Mouse (Mus musculus) MEL (cell line): ENCODE data around the gene Usp36. TPM values are rescaled to one million over a fixed set of nuclear protein-coding genes. Genes with fewer than 3 reads are reported as not detected.

Experiments
- DNase-seq: peaks from one replicate; pipeline ENCODE4 v3.0.0; 2011; ENCODE audit warnings: low read depth, low spot score
- H3K27ac ChIP-seq: 2 replicates; pipeline ENCODE4 v1.5.1; 2012; ENCODE audit warnings: low read depth, mild to moderate bottlenecking, control low read depth, low read length, moderate library complexity; ENCODE audit not compliant: control insufficient read depth
- H3K27me3 ChIP-seq, 2 experiments: fragments of 150-350 bp in 1 of 2; sonication (generic) in 1 of 2; 2 replicates each; pipeline ENCODE4 v1.6.1; 2012; ENCODE audit warnings: low read length in 2 of 2, mild to moderate bottlenecking in 2 of 2, improper control_type of control experiment in 1 of 2, moderate library complexity in 1 of 2; ENCODE audit not compliant: insufficient read depth in 2 of 2, control insufficient read depth in 1 of 2
- H3K36me3 ChIP-seq, 2 experiments: 2 replicates each; pipeline ENCODE4 v1.6.1; 2012 to 2014; ENCODE audit warnings: low read length in 2 of 2, improper control_type of control experiment in 1 of 2, inconsistent platforms in 1 of 2, mild to moderate bottlenecking in 1 of 2; ENCODE audit not compliant: insufficient read depth in 2 of 2, control insufficient read depth in 1 of 2
- H3K4me1 ChIP-seq, 2 experiments: fragments of 150-350 bp in 1 of 2; sonication (generic) in 1 of 2; 2 replicates each; pipeline ENCODE4 v1.6.1; 2012; ENCODE audit warnings: low read length in 2 of 2, improper control_type of control experiment in 1 of 2, mild to moderate bottlenecking in 1 of 2; ENCODE audit not compliant: insufficient read depth in 2 of 2, control insufficient read depth in 1 of 2
- H3K4me3 ChIP-seq, 2 experiments: fragments of 150-350 bp in 1 of 2; sonication (generic) in 1 of 2; 2 replicates each; pipeline ENCODE4 v1.5.1; 2012; ENCODE audit warnings: low read depth in 2 of 2, low read length in 2 of 2, mild to moderate bottlenecking in 2 of 2, moderate library complexity in 2 of 2, control low read depth in 1 of 2, improper control_type of control experiment in 1 of 2; ENCODE audit not compliant: control insufficient read depth in 1 of 2, insufficient read depth in 1 of 2
- H3K79me2 ChIP-seq: 2 replicates; pipeline ENCODE4 v1.6.1; 2012; ENCODE audit warnings: mild to moderate bottlenecking, low read length, moderate library complexity; ENCODE audit not compliant: control insufficient read depth, poor library complexity, insufficient read depth
- H3K9ac ChIP-seq: 2 replicates; pipeline ENCODE4 v1.6.1; 2012; ENCODE audit warnings: low read depth, mild to moderate bottlenecking, control low read depth, low read length, moderate library complexity; ENCODE audit not compliant: control insufficient read depth, poor library complexity, severe bottlenecking
- H3K9me3 ChIP-seq: fragments of 150-350 bp; sonication (generic); replicated peaks from 2 replicates; pipeline ENCODE4 v1.6.1; 2012; ENCODE audit warnings: mild to moderate bottlenecking, low read length, improper control_type of control experiment, moderate library complexity; ENCODE audit not compliant: insufficient read depth
- BHLHE40 ChIP-seq: IDR thresholded peaks from 2 replicates; pipeline ENCODE4 v1.6.1; 2012; ENCODE audit warnings: low read depth, mild to moderate bottlenecking, inconsistent platforms, low read length, improper control_type of control experiment, borderline replicate concordance
- CHD1 ChIP-seq: IDR thresholded peaks from 2 replicates; pipeline ENCODE4 v1.6.1; 2012; ENCODE audit warnings: low read depth, mild to moderate bottlenecking, inconsistent platforms, low read length, improper control_type of control experiment
- CHD2 ChIP-seq: IDR thresholded peaks from 2 replicates; pipeline ENCODE4 v1.6.1; 2011; ENCODE audit warnings: low read length, improper control_type of control experiment
- CTCF ChIP-seq, 3 experiments: IDR thresholded peaks in 2 of 3; conservative IDR thresholded peaks in 1 of 3; 2 replicates each; pipeline ENCODE4 v1.5.1; 2011 to 2012; ENCODE audit warnings: low read length in 3 of 3, low read depth in 2 of 3, mild to moderate bottlenecking in 2 of 3, improper control_type of control experiment in 1 of 3, inconsistent platforms in 1 of 3, mixed read lengths in 1 of 3, moderate library complexity in 1 of 3; ENCODE audit not compliant: control insufficient read depth in 1 of 3, insufficient read depth in 1 of 3, poor library complexity in 1 of 3, severe bottlenecking in 1 of 3
- E2F4 ChIP-seq: IDR thresholded peaks from 2 replicates; pipeline ENCODE4 v1.6.1; 2011; ENCODE audit warnings: low read depth, low read length, improper control_type of control experiment, borderline replicate concordance
- EP300 ChIP-seq, 2 experiments: IDR thresholded peaks; 2 replicates each; pipeline ENCODE4 v1.6.1; 2011; ENCODE audit warnings: improper control_type of control experiment in 2 of 2, low read length in 2 of 2, low read depth in 1 of 2, mild to moderate bottlenecking in 1 of 2
- ETS1 ChIP-seq: IDR thresholded peaks from 2 replicates; pipeline ENCODE4 v1.6.1; 2012; ENCODE audit warnings: low read depth, mild to moderate bottlenecking, inconsistent platforms, low read length, improper control_type of control experiment, moderate library complexity
- GATA1 ChIP-seq: IDR thresholded peaks from 2 replicates; pipeline ENCODE4 v1.6.1; 2011; ENCODE audit warnings: low read depth, low read length, improper control_type of control experiment
- JUND ChIP-seq: IDR thresholded peaks from 2 replicates; pipeline ENCODE4 v1.6.1; 2011; ENCODE audit warnings: low read depth, mild to moderate bottlenecking, improper control_type of control experiment, low read length
- MAX ChIP-seq: IDR thresholded peaks from 2 replicates; pipeline ENCODE4 v1.6.1; 2011; ENCODE audit warnings: low read length, improper control_type of control experiment
- MAZ ChIP-seq: IDR thresholded peaks from 2 replicates; pipeline ENCODE4 v1.6.1; 2012; ENCODE audit warnings: low read depth, mild to moderate bottlenecking, inconsistent platforms, low read length, improper control_type of control experiment
- MEF2A ChIP-seq: IDR thresholded peaks from 2 replicates; pipeline ENCODE4 v1.6.1; 2014; ENCODE audit warnings: low read depth, mild to moderate bottlenecking, inconsistent platforms, low read length, improper control_type of control experiment; ENCODE audit not compliant: poor library complexity, insufficient replicate concordance, severe bottlenecking; ENCODE audit errors: extremely low read depth
- MYC ChIP-seq: IDR thresholded peaks from 2 replicates; pipeline ENCODE4 v1.6.1; 2011; ENCODE audit warnings: low read depth, mild to moderate bottlenecking, low read length, improper control_type of control experiment, moderate library complexity
- POLR2A ChIP-seq, 2 experiments: IDR thresholded peaks; 2 replicates each; pipeline ENCODE4 v1.6.1; 2011 to 2012; ENCODE audit warnings: low read length in 2 of 2, mild to moderate bottlenecking in 2 of 2, control low read depth in 1 of 2, improper control_type of control experiment in 1 of 2, low read depth in 1 of 2, moderate library complexity in 1 of 2; ENCODE audit not compliant: control insufficient read depth in 1 of 2, insufficient read depth in 1 of 2, poor library complexity in 1 of 2
- POLR2AphosphoS2 ChIP-seq: IDR thresholded peaks from 2 replicates; pipeline ENCODE4 v1.6.1; 2011; ENCODE audit warnings: low read length, improper control_type of control experiment
- RAD21 ChIP-seq: IDR thresholded peaks from 2 replicates; pipeline ENCODE4 v1.6.1; 2011; ENCODE audit warnings: mild to moderate bottlenecking, low read depth, low read length, improper control_type of control experiment
- RCOR1 ChIP-seq: IDR thresholded peaks from 2 replicates; pipeline ENCODE4 v1.6.1; 2012; ENCODE audit warnings: low read depth, mild to moderate bottlenecking, inconsistent platforms, low read length, improper control_type of control experiment
- SMC3 ChIP-seq: IDR thresholded peaks from 2 replicates; pipeline ENCODE4 v1.6.1; 2011; ENCODE audit warnings: low read depth, low read length, improper control_type of control experiment
- TAL1 ChIP-seq: IDR thresholded peaks from 2 replicates; pipeline ENCODE4 v1.6.1; 2012; ENCODE audit warnings: mild to moderate bottlenecking, inconsistent platforms, low read length, moderate library complexity, mixed read lengths
- TCF12 ChIP-seq: IDR thresholded peaks from 2 replicates; pipeline ENCODE4 v1.6.1; 2014; ENCODE audit warnings: low read depth, mild to moderate bottlenecking, inconsistent platforms, low read length, improper control_type of control experiment, moderate library complexity
- UBTF ChIP-seq: IDR thresholded peaks from 2 replicates; pipeline ENCODE4 v1.6.1; 2012; ENCODE audit warnings: low read depth, mild to moderate bottlenecking, inconsistent platforms, low read length, improper control_type of control experiment, moderate library complexity, borderline replicate concordance; ENCODE audit not compliant: insufficient read depth
- USF1 ChIP-seq: IDR thresholded peaks from 2 replicates; pipeline ENCODE4 v1.6.1; 2014; ENCODE audit warnings: low read depth, mild to moderate bottlenecking, inconsistent platforms, low read length, improper control_type of control experiment, moderate library complexity
- ZC3H11A ChIP-seq: IDR thresholded peaks from 2 replicates; pipeline ENCODE4 v1.6.1; 2012; ENCODE audit warnings: low read depth, mild to moderate bottlenecking, inconsistent platforms, low read length, improper control_type of control experiment
- ZKSCAN1 ChIP-seq: IDR thresholded peaks from 2 replicates; pipeline ENCODE4 v1.6.1; 2012; ENCODE audit warnings: low read depth, mild to moderate bottlenecking, inconsistent platforms, low read length, improper control_type of control experiment, moderate library complexity
- ZMIZ1 ChIP-seq: IDR thresholded peaks from 2 replicates; pipeline ENCODE4 v1.6.1; 2012; ENCODE audit warnings: low read depth, mild to moderate bottlenecking, inconsistent platforms, low read length, improper control_type of control experiment, moderate library complexity
- ZNF384 ChIP-seq: IDR thresholded peaks from 2 replicates; pipeline ENCODE4 v1.6.1; 2012; ENCODE audit warnings: low read depth, mild to moderate bottlenecking, inconsistent platforms, low read length, improper control_type of control experiment
- polyA plus RNA-seq, 2 experiments: library from polyadenylated mRNA; stranded (reverse) in 1 of 2; unstranded in 1 of 2; fragments of >175 nt in 1 of 2; fragments of >200 nt in 1 of 2; gene quantifications; 2 replicates each; pipeline versions ENCODE4 v1.2.1 to v1.2.4; 2012; ENCODE audit warnings: low replicate concordance in 2 of 2, low read depth in 1 of 2; ENCODE audit not compliant: insufficient read length in 2 of 2, insufficient read depth in 1 of 2, missing spikeins in 1 of 2
- total RNA-seq: library from RNA; depleted of rRNA; stranded (reverse); fragments of 300-350 nt; gene quantifications from 2 replicates; pipeline ENCODE4 v1.2.3, GENCODE M21; 2012

Usp36 gene
- total and polyA plus RNA-seq, 3 experiments = 24.8 to 89.6 (median 50.7) TPM

DNA sequence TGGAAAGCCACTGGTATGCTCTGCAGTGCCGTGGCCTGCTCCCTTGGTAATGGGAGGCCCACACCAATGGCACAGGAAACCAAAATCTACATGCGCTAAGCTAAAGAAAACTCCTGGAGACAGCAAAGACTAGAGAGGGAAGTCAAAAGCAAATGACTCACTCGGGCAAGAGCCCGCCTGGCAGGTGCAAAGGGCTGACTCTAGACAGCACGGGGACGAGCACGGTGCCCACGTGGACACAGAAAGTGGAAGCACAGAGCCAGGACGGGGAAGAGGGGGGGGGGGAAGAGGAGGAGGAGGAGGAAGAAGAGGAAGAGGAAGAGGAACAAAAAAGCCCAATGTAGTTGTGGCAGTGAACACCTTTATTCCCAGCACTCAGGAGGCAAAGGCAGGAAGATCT lies 15.0 kb downstream of the Usp36 start:
- DNase-seq = no peak
- Histone ChIP-seq H3K79me2 (no peaks in the 10 kb centered on the region), H3K4me3 (no peak overlapping the region), H3K36me3 (peaks cover 0 to 9% of the 10 kb centered on the region in 2 experiments; a peak in 2 of 4 replicates), H3K9me3 (no peaks in the 10 kb centered on the region), H3K9ac (no peak overlapping the region), H3K4me1 (no peaks in the 10 kb centered on the region), H3K27ac (no peak overlapping the region), H3K27me3 (no peaks in the 10 kb centered on the region)
- TF ChIP-seq ZKSCAN1 = no peak
- no peak for TF ChIP-seq MYC
- TF ChIP-seq E2F4 = no peak

DNA sequence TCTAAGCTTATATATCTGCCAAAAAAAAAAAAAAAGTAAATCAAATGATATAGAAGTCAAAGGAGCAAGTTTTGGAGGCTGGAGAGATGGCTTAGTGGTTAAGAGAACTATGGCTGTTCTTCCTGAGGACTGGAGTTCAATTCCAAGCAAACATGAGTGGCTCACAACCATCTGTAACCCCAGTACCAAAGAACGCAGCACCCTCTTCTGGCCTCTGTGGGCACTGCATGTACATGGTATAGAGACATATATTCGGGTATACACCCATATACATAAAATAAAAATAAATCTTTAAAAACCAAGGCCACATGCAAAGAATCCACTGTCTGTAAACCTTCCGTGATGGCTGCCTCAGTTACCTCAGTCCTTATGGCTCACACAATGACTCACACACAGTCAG lies 20.2 kb downstream of the Usp36 start:
- peaks cover 0 to 22% of the 10 kb centered on the region in 2 experiments; a peak in 2 of 4 replicates for H3K36me3 ChIP-seq
- no peaks in the 10 kb centered on the region for H3K9me3 ChIP-seq
- no peaks in the 10 kb centered on the region for H3K27me3 ChIP-seq
- no peak overlapping the region for H3K4me3 ChIP-seq
- no peaks in the 10 kb centered on the region for H3K79me2 ChIP-seq
- peak; percentile 60 to 76 (median 67) for TF ChIP-seq CTCF (IDR thresholded peaks at IDR 0.05 in 2 of 3, conservative IDR thresholded peaks at IDR 0.05 in 1 of 3; ENCODE audit: control insufficient read depth in 1 of 3, insufficient read depth in 1 of 3, low read depth in 2 of 3, low read length in 3 of 3, poor library complexity in 1 of 3, severe bottlenecking in 1 of 3)
- no peak for TF ChIP-seq GATA1
- peak; percentile 42 for TF ChIP-seq SMC3
- TF ChIP-seq MEF2A = no peak
- TF ChIP-seq BHLHE40 = no peak
- TF ChIP-seq MYC = 0 out of 2 replicates have a peak, but pooled peaks have one; percentile 45
- no peak for TF ChIP-seq POLR2AphosphoS2
- peak; percentile 20; the same call in 1 of the 2 replicates for TF ChIP-seq ZC3H11A
- TF ChIP-seq POLR2A (IDR thresholded peaks at IDR 0.05; ENCODE audit: control insufficient read depth in 1 of 2, insufficient read depth in 1 of 2, low read depth in 1 of 2, low read length in 2 of 2, poor library complexity in 1 of 2) = 0 out of 4 replicates have a peak, but pooled peaks of 1 of the 2 experiments have one; percentile 0
- peak; percentile 45 for TF ChIP-seq RAD21
- TF ChIP-seq ZNF384 = peak; percentile 76
- no peak for TF ChIP-seq ETS1
- no peak for TF ChIP-seq ZKSCAN1
- no peak overlapping the region for H3K9ac ChIP-seq
- no peaks in the 10 kb centered on the region for H3K4me1 ChIP-seq
- DNase-seq = peak; percentile 78
- no peak overlapping the region for H3K27ac ChIP-seq

DNA sequence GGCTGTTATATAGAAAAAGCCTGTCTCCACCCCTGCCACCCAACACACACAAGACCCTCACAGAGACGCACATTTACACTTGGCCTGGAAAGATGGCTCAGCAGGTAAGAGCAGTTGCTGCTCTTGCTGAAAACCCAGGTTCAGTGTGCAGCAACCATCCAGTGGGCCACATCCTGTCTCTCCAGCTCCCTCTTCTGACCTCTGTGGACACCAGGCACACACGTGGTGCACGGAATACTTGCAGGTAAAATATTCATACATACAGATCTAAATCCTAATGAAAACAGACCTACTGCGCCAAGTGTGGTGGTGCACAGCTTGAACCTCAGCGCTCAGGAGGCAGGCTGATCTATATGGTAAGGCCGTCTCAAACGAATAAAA lies 23.4 kb downstream of the Usp36 start:
- no peak overlapping the region for H3K27ac ChIP-seq
- no peaks in the 10 kb centered on the region for H3K79me2 ChIP-seq
- no peak overlapping the region for H3K9ac ChIP-seq
- no peak overlapping the region for H3K4me3 ChIP-seq
- no peak for DNase-seq
- H3K9me3 ChIP-seq = no peaks in the 10 kb centered on the region
- H3K36me3 ChIP-seq = peaks cover 0 to 31% of the 10 kb centered on the region in 2 experiments; a peak in 2 of 4 replicates
- H3K27me3 ChIP-seq = no peaks in the 10 kb centered on the region
- no peaks in the 10 kb centered on the region for H3K4me1 ChIP-seq
- TF ChIP-seq MAX (no peak), USF1 (no peak), ZC3H11A (no peak), UBTF (no peak), EP300 (IDR thresholded peaks at IDR 0.05; ENCODE audit: low read depth in 1 of 2, low read length in 2 of 2) (no peak), TAL1 (no peak), POLR2A (IDR thresholded peaks at IDR 0.05; ENCODE audit: control insufficient read depth in 1 of 2, insufficient read depth in 1 of 2, low read depth in 1 of 2, low read length in 2 of 2, poor library complexity in 1 of 2) (no peak), TCF12 (no peak), MAZ (no peak), JUND (no peak), MEF2A (no peak), CHD2 (no peak), ZKSCAN1 (no peak), E2F4 (no peak), ZMIZ1 (no peak), RCOR1 (no peak), CHD1 (no peak)
